Mouse (Mus musculus) mesoderm, embryonic 11.5 days (tissue): ENCODE data around the gene Wdr74.
"Not testable (repeated sequence)": the region's sequence is repeated elsewhere in the genome, so short reads cannot be mapped to it uniquely, and the experiment has no call there.

Experiments used
- DNase-seq: peaks from one replicate; pipeline ENCODE4 v3.0.0-alpha.2; 2012; ENCODE audit warnings: low read depth, low spot score

The Wdr74 gene

DNA sequence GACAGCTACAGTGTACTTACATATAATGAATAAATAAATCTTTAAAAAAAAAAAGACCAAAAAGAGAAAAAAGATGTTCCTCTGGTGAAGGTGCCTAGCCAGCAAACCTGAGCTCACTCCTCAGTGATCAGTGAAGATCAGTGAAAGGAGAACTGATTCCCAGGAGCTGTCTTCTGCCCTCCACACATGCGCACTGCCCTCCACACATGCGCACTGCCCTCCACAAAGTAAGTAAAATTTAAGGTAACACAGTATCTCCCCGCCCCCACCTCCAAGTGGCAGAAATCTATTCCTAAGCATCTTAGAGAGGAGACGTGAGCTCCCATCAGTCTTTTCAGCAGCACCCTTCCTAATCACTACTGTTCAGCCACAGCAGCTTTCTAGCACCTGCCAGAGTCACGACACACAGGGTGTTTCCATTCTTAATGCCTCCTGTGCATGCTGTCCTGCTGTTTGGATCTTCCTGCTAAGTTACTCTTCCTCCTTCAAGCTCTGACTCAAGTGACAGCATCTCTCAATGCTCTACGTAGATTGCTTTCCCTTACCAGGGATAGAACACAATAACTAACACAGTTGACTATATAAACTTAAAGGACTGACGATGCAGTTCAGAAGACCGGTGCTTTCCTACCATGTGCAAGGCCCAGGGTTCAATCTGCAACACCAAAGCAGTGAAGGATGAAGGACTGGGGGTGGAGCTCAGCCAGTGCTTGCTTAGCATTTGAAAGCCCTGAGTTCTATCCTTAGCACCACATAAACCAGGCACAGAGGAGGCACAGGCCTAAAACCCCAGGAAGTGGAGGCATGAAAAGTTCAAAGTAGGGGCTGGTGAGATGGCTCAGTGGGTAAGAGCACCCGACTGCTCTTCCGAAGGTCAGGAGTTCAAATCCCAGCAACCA is 19.5 kb upstream of the Wdr74 start:
- DNase-seq: no peak

DNA sequence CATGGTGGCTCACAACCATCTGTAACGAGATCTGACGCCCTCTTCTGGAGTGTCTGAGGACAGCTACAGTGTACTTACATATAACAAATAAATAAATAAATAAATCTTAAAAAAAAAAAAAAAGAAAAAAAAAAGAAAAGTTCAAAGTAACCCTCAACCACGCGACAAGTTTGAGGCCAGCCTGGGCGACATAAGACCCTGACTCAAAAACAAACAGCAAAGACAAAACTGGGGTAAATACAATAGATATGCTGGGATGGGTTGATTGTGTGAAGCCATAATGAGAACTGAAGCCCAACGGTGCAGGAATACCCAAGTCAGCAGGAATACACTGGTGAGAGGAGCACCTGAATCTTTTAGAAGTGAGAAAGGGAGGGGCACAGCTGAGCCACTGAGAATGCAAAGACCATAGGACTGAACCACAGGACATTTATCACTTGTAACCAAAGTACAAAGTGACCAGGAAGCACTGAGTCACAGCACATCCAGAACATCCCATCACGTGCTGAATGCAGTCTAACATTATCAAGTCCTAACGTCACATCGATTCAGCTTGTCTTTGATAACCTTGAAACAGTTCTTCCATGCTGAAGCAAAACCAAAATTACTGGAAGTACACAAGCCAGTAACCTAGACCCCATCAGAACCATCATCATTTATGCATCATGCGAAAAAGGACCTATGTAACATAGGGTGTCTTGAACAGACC is 18.7 kb upstream of the Wdr74 start:
- DNase-seq: no peak

DNA sequence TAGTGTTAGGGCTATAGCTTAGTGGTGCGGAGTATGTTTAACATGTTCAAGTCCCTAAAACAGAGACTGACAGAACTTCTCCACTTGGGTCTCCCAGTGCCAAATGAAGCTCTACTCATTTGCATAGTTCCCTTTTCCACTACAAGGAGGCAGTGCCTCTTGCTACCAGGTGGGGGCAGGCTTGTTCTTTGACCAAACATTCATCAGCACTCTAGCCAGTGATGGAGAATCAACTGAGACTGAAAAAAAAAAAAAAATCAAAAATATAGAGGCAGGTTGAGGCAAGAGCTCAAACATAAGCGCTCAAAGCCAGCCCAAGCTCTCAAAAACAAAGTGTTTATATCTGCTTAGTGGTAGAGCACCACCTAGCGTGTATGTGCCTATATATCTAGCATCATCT is 17.3 kb upstream of the Wdr74 start:
- peak; percentile 77 for DNase-seq

DNA sequence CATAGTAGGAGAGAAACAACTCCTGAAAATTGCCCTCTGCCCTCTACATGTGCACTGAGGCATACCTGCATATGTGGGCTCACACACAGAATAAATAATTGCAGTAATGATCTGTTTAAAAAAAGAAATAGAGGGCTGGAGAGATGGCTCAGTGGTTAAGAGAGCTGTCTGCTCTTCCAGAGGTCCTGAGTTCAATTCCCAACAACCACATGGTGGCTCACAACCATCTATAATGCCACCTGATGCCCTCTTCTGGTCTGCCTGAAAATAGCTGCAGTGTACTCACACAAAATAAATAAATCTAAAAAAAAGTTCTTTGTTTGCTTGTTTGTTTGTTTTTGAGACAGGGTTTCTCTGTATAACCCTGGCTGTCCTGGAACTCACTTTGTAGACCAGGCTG is 16.6 kb upstream of the Wdr74 start:
- DNase-seq: not testable (repeated sequence)

DNA sequence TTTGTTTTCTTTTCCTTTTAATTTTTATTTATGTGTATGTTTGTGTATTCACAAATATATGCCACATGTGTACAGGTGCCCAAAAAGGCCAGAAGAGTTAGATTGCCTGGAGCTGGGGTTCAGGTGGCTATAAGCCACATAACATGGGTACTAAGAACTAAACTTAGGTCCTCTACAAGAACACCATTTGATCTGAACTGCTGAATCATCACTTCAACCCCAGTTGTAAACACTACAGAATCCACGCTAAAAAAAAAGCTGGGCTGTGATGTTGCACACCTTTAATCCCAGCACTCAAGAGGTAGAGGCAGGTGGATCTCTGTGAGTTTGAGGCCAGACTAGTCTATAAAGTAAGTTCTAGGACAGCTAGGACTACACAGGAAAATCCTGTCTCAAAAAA is 14.2 kb upstream of the Wdr74 start:
- DNase-seq: no peak

DNA sequence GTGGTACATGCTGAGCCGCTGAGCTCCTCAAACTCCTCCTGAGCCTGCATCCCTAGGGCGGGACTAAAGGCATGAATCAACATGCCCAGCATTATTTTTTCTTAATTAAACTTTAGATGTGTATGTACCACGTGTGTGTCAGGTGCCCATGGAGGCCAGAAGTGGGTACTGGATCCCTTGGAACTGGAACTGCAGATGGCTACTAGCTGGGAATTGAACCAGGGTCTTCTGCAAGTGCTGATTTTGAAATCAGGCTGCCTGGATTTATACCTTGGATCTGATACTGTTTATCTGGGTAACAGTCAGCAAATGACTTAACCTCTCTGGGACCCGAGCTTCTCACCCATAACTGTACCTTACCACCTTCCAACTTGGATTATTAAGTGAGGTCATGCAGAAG is 13.6 kb upstream of the Wdr74 start:
- DNase-seq: no peak

DNA sequence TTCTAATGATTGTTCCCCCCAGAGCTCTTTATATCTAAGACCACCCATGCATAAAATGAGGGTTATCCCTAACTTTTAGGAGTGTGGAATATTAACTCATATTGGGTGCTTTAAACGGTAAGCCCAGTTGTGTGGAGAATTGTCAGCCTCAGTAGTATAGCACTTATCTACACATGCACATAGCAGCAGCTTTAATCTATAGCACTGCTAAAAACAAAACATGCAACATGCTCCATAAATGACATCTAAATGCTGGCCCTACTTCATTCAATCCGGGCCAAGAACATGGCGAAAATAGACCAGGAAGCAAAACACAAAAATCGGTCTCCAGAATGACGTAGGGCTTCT is 13.1 kb upstream of the Wdr74 start:
- no peak for DNase-seq

DNA sequence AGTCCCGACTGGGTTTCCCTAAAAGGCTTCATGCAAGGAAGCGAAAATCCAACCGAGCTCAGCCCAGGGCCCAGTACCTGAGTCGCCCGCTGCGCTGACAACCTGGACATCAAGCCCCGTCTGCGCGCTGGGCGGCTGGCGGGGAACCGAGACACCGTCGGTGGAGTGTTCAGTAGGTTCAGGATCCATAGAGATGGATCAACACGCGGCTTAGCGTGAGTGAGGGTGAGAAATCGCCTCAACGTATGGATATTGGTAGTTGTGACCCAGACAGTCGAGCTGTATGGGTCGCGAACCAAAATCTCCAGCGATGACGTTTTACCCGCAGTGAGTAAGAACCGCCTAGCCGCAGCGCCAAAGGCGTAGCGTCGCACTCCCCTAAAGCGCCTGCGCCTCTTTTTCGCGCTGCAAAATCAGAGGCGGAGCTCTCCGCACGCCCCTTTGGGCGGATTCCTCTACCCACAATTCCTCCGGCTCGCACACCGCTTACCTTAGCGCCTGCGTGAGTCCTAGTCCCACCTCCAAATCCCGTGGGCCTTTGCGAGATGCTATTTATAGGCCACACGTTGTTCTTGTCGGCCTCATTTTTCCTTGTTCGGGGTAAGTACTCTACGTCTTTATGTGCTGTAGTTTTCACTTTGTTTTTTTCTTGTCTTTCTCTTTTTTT is 12.6 kb upstream of the Wdr74 start, which contains the start of gene Slc3a2:
TSS of gene Slc3a2 (minus strand) at position 463 of the 667 bp plus-strand sequence.
- DNase-seq: peak; percentile 99

DNA sequence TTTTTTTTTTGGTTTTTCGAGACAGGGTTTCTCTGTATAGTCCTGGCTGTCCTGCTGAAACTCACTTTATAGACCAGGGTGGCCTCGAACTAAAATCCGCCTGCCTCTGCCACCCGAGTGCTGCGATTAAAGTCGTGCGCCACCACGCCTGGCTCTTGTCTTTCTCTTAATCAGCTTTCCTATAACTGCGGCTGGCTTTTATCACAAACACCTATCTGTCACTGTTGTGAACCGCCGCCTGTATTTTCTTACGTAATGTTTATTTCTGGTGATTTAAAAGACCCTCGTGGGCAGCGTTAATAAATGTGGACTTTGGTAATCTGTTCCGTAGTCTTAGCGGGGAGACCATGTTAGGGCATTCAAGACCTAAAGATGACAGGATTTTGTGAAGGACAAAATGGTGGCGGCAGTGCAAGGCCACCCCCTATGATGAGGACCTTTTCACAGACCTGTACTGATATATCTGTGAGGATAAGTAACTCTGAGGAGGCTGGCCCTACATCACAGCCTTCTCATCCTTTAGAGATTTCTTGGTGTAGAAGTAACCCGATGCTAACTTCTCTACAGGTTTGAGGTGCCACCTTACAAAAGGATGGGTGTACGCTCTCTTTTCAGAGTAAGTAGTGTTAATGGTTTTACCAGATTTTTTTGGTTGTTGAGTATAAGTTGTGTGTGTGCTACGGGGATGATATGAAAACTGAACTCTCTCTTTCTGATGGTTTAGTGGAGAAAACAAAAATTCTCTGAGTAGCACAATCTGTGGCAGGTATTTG is 11.9 kb upstream of the Wdr74 start:
- no peak for DNase-seq

DNA sequence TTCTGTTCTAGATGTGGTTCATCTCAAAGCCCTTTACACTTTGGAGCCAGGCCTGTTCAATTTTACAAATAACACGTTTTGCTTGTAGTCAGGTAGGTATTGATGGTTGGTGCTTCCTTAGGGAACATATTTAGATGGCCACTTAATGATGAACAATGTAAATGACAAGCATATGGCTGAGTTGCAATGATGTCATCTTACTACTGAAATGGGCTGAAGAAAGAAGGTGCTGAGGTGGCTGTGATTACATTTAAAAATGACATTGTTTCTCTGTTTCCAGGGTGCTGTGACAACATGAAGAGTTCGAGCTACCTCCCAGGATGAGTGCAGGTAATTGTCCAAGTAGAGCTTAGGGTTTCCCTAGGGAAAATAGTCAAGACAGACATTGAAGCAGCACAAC is 11.2 kb upstream of the Wdr74 start:
- no peak for DNase-seq

DNA sequence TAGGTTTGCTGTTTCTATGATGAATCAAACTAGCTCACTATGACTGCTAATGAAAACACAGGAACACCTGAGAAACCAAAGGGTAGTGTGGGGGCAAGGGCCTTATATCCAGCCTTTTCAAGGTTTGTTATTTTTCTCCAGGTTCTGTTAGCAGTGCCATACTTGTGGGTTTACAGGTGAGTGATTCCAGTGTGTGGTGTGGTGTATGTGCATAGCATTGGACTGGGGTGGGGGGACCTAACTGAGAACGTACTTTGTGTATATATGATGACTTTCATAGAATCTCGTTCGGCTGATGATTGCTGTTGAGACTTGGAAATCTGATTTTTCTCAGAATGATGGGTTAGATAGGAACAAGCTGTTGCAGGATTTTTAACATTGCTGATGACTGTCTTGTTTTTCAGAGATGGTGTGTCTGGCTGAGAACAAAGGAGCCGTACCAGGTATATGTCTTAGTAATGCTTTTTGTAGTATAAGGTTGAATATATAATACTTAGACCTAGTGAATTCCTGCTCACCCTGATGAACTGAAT is 10.5 kb upstream of the Wdr74 start:
- DNase-seq: no peak

DNA sequence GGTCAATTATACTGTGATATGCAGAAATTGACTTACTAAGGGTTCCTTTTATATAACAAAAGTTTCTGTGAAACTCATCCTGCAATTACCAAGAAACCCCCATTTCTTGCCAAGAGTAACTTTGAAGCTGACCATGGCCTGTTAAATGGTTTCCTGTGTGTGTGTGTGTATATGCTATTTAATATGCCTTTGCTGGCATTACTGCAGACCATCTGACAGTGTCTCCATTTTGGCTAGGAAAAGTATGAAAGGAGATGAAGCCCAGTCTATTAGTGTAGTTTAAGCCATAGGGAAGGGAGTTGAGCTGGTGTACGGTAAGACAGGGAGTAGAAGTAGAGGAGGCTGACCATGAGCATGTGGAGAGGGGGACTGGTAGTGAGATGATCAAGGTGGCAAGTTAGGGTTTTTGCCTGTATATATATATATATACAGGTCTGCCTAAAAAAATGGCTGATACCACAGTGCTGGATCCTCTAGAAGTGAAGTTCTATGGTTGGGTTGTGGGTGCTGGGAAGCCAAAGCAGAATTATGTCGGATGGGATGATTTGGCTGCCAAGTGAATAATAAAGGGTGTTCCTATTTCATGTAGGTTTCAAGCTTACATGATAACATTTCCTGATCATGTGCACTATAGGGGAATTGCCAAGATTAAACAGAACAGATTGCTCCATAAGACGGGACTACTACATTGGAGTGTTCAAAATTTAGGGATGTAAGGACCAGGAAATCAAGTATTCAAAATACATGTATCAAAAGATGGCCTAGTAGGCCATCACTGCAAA is 8.8 kb upstream of the Wdr74 start:
- no peak for DNase-seq

DNA sequence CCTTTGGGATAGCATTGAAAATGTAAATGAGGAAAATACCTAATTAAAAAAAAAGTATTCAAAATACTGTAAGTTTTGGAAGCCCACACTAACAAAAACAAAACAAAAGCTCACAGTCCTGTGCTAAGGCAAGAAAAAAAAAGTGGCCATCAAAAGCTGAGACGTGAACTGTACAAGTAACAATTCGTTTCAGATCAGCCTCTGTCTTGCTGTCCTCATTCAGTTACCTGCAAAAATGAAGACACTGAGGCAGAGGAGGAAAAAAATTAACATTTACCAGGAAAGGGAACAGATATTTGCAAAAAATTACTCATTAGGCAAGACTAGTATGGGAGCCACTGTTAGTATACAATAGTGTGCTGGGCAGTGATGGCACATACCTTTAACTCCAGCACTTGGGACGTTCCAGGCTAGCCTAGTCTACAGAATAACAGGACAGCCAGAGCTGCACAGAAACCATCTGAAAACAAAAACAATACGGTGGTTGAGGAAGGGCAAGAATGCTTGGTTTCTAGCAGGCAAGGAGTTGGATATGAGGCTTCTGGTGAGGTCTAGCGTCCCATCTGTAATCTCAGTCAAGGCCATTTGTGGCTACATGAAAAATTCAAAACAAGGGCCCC is 8.0 kb upstream of the Wdr74 start:
- no peak for DNase-seq

DNA sequence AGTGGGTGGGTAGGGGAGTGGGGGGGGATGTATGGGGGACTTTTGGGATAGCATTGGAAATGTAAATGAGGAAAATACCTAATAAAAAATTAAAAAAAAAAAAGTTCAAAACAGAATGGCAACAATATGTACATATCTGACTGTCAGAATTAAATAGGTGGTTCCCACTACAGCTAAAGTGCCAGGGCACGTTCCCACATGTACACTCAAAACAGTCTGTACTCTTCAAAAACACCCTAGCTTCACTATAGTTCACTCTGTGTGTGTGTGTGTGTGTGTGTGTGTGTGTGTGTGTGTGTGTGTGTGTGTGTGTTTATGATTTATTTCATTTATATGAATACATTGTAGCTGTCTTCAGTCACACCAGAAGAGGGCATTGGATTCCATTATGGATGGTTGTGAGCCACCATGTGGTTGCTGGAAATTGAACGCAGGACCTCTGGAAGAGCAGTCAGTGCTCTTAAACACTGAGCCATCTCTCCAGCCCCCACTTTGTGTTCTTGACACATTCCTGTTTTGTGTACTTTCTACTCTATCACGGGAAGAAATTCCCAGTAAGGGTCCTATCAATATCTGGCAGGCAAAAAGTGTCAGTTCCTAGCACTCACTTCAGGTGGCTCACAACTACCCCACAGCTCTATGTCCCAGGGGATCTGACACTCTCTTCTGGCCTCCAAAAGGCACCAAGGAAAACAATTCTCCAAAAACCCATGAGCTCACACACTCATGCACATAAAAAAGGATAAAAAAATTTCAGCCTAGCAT is 7.1 kb upstream of the Wdr74 start:
- DNase-seq: not testable (repeated sequence)

DNA sequence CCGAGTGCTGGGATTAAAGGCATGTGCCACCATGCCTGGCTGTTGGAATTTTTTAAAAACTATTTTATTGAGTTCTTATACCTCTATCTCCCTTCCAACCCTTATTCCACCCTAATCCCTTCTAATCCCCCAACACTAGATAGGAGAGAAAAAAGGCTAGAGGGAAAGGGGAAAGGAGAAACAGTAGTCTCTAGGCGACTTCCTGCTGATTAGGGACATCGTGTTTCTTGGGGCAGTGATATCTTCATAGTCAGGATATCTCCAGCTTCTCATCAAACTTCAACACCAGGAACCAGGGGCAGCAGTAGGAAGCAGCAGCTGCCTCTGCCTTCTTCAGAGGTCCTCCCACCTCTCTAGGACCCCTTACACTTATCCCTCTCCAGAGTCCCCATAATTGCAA is 1.3 kb upstream of the Wdr74 start:
- DNase-seq: no peak

DNA sequence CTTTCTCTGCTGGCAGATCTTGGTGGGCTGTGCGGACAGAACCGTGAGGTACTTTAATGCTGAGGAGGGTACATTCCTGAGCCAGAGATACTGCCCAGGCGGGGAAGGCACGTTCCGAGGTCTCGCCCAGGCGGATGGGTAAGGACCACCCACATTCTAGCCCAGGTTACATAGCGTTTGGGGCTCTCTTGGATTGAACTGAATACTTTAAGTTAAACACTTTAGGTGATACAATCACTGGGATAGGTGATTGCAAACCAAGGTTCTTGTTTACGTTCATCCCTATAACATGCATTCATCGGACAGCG is 487 bp downstream of the Wdr74 start:
- no peak for DNase-seq

DNA sequence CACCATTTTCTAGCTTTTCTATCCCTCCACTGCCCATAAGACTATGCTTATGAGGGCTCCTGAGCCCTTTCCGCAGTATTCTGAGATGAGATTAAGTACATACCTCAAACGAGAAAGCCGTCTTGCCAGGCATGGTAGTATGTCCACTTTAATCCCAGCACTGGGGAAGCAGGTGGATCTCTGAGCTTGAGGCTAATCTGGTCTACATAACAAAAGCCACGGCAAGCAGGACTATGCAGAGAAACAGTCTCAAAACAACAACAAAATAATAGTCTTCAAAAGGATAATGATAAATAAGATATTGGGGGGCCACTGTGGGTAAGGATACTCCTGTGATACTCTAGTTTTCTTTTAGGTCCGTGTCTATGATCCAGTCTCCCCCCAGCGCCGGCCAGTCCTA is 3.3 kb downstream of the Wdr74 start:
- DNase-seq: no peak

DNA sequence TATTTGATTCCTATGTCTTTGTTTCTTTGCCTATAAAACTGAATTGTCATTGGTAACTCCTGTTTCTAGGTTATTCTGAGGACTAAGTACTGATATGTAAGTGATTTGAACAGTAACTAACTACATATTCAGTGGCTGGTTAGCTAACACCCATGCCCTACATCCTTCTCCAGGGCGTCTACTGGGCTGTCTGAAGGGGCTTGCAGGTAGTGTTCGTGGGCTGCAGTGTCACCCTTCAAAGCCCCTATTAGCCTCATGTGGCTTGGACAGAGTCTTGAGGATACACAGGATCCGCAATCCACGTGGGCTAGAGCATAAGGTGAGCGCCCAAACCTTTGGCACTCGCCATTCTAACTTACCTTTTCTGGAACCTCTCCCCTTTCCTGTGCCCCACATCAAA is 4.0 kb downstream of the Wdr74 start:
- no peak for DNase-seq

DNA sequence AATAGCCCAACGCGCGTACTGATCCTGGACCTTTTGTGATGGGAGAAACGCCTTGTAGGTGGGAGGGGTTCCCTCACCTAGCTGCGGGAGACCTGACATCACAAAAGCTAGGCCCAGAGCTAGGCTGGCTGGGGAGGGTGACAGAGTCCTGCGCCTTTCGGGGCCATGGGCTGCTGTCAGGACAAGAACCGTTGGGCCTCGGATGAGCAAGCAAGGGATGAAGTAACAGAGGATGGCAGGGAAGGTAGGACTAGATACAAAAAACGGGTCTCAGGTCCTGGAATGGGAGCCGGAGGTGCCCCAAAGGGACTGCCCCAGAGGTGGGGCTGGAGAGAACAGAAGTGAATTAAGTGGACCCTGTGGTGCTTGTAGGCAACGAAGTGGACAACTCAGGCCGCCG is 5.0 kb downstream of the Wdr74 start, which contains the start of gene 1700092M07Rik:
TSS of gene 1700092M07Rik (plus strand) at position 116 of the 400 bp plus-strand sequence.
- DNase-seq: no peak
